Mouse (Mus musculus) heart, embryonic 15.5 days (tissue): ENCODE data around the gene Khdrbs2. TPM values are rescaled to one million over a fixed set of nuclear protein-coding genes. Genes with fewer than 3 reads are reported as not detected.

Experiments
- ATAC-seq: fragments of 200-750 bp; cut with Nextera tagmentation; replicated peaks from 2 replicates; pipeline ENCODE4 v1.8.0; 2017; ENCODE audit warnings: low read depth, moderate TSS enrichment; ENCODE audit not compliant: insufficient number of reproducible peaks, insufficient read depth, low FRiP score
- H3K27ac ChIP-seq: fragments of 300-500 bp; sonication (generic); 2 replicates; pipeline ENCODE4 v1.5.1; 2015; ENCODE audit warnings: mild to moderate bottlenecking, inconsistent platforms
- H3K27me3 ChIP-seq: fragments of 300-500 bp; sonication (generic); 2 replicates; pipeline ENCODE4 v1.6.1; 2015; ENCODE audit warnings: inconsistent platforms
- H3K36me3 ChIP-seq: fragments of 300-500 bp; sonication (generic); 2 replicates; pipeline ENCODE4 v1.6.1; 2015; ENCODE audit warnings: mild to moderate bottlenecking, inconsistent platforms
- H3K4me1 ChIP-seq: fragments of 300-500 bp; sonication (generic); replicated peaks from 2 replicates; pipeline ENCODE4 v1.6.1; 2015; ENCODE audit warnings: inconsistent platforms
- H3K4me2 ChIP-seq: fragments of 300-500 bp; sonication (generic); 2 replicates; pipeline ENCODE4 v1.6.1; 2015; ENCODE audit warnings: inconsistent platforms, mild to moderate bottlenecking, moderate library complexity
- H3K4me3 ChIP-seq: fragments of 300-500 bp; sonication (generic); 2 replicates; pipeline ENCODE4 v1.5.1; 2015; ENCODE audit warnings: mild to moderate bottlenecking, inconsistent platforms
- H3K9ac ChIP-seq: fragments of 300-500 bp; sonication (generic); 2 replicates; pipeline ENCODE4 v1.6.1; 2015; ENCODE audit warnings: mild to moderate bottlenecking, inconsistent platforms
- H3K9me3 ChIP-seq: fragments of 300-500 bp; sonication (generic); replicated peaks from 2 replicates; pipeline ENCODE4 v1.6.1; 2016; ENCODE audit warnings: inconsistent platforms
- WGBS: fragments of 180-500 bp; shearing (Covaris S2); methylation state at CpG from one replicate; pipeline ENCODE4 v1.1.7; 2015; ENCODE audit warnings: mixed read lengths; 5-methylcytosine and 5-hydroxymethylcytosine counted together
- polyA plus RNA-seq: library from polyadenylated mRNA; unstranded; fragments of >200 nt; fragmentation: Nextera tagmentation; extraction: Ambion mirVana; gene quantifications from 2 replicates; pipeline ENCODE4 v1.2.1, GENCODE M21; 2015

Khdrbs2 gene
- polyA plus RNA-seq, 1 experiment from 2014 or later, result 1.6 TPM

GRCm38 (mm10) chr1:32639118-32639517, 466.6 kb downstream of the Khdrbs2 start:
- Histone ChIP-seq H3K9ac (no peak overlapping the region), H3K4me2 (no peak overlapping the region), H3K27me3 (no peaks in the 10 kb centered on the region), H3K27ac (no peak overlapping the region), H3K4me3 (no peak overlapping the region), H3K36me3 (no peaks in the 10 kb centered on the region), H3K4me1 (no peaks in the 10 kb centered on the region), H3K9me3 (no peaks in the 10 kb centered on the region)
- 59% methylated on average over 5 of the region's 5 CpGs for WGBS
- no peak for ATAC-seq

GRCm38 (mm10) chr1:32649647-32650209, 477.2 kb downstream of the Khdrbs2 start:
- H3K9me3 ChIP-seq, result no peaks in the 10 kb centered on the region
- no peak overlapping the region for H3K9ac ChIP-seq
- no peak for ATAC-seq
- no peaks in the 10 kb centered on the region for H3K36me3 ChIP-seq
- no peak overlapping the region for H3K27ac ChIP-seq
- no peak overlapping the region for H3K4me2 ChIP-seq
- no peak overlapping the region for H3K4me3 ChIP-seq
- H3K4me1 ChIP-seq, result no peaks in the 10 kb centered on the region
- H3K27me3 ChIP-seq, result no peaks in the 10 kb centered on the region
- WGBS, result 72% methylated on average over 3 of the region's 3 CpGs

DNA sequence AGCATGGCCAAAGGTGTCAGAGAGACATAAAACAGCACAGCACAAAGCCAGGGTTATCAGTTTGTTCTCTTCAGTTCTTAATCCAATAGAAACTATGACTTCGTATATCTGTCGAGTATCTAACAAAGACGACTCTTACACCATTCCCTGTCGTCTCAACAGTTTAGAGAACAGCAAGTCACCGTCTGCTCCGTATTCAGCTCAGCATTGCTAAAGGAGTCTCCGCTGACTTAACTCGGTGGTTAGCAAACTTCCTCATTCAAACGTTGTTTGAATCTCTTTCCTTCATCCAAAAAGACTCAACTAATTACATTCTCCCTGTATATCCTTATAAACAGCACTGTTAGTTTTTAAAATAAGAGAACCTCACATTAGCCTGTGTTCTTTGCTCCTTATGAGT, 521.3 kb downstream of the Khdrbs2 start:
- H3K27me3 ChIP-seq, result no peaks in the 10 kb centered on the region
- no peak overlapping the region for H3K9ac ChIP-seq
- no peak overlapping the region for H3K4me2 ChIP-seq
- no peaks in the 10 kb centered on the region for H3K36me3 ChIP-seq
- H3K4me1 ChIP-seq, result no peaks in the 10 kb centered on the region
- H3K27ac ChIP-seq, result no peak overlapping the region
- 52% methylated on average over 9 of the region's 9 CpGs for WGBS
- no peak for ATAC-seq
- no peaks in the 10 kb centered on the region for H3K9me3 ChIP-seq
- H3K4me3 ChIP-seq, result no peak overlapping the region

GRCm38 (mm10) chr1:32700132-32700531, 527.6 kb downstream of the Khdrbs2 start:
- Histone ChIP-seq H3K4me3 (no peak overlapping the region), H3K27ac (no peak overlapping the region), H3K36me3 (no peaks in the 10 kb centered on the region), H3K9me3 (no peaks in the 10 kb centered on the region), H3K9ac (no peak overlapping the region), H3K4me2 (no peak overlapping the region), H3K27me3 (no peaks in the 10 kb centered on the region), H3K4me1 (no peaks in the 10 kb centered on the region)
- 94% methylated on average over 4 of the region's 4 CpGs for WGBS
- ATAC-seq, result no peak

- H3K4me1 ChIP-seq, result no peaks in the 10 kb centered on the region
- no peak overlapping the region for H3K4me3 ChIP-seq
- no peak overlapping the region for H3K27ac ChIP-seq
- no peak overlapping the region for H3K9ac ChIP-seq
- H3K9me3 ChIP-seq, result no peaks in the 10 kb centered on the region
- 84% methylated on average over 3 of the region's 3 CpGs for WGBS
- no peak overlapping the region for H3K4me2 ChIP-seq
- no peak for ATAC-seq
- H3K27me3 ChIP-seq, result no peaks in the 10 kb centered on the region
- H3K36me3 ChIP-seq, result no peaks in the 10 kb centered on the region
These were observed 528.8 kb downstream of the Khdrbs2 start for GRCm38 (mm10) chr1:32701267-32701666.
